Mouse (Mus musculus) embryo, embryonic 10 days (tissue): ENCODE measurements around the gene Tnip1.
"Not testable (repeated sequence)": the region's sequence is repeated elsewhere in the genome, so short reads cannot be mapped to it uniquely, and the experiment has no call there.

Experiments used
- DNase-seq: peaks from one replicate; pipeline ENCODE4 v3.0.0-alpha.2; 2015; ENCODE audit warnings: low spot score

The Tnip1 gene

DNA sequence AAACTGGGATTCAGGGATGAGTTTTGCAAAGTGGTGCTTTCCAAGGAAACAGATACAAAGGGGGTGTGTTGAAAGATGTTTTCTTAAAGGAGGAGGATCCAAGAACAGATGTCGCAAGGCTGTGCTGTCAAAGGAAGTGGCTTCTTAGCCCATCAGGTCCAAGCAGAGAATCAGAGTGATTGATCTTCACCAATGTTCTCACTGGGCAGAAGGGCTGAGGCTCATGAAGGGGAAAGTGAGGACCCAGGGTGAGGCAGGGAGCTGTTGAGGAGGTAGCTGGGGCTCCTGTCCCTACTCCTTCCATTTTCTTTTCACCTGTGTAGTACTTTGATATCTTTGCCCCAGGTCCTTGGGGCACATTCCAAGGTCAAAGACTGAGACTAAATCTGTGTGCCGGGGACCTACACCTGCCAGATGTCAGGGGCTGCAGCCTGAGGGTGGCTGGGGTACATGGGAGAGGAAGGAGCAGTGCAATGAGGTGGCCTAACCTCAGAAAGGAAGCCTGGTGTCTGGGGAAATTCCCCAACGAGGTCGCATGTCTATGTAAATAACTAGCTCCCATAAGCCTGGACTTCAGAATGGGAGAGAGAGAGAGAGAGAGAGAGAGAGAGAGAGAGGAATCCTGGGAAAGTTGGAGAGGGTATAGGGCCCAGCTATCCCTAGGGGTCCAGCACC lies 9.5 kb upstream of the Tnip1 start:
- no peak for DNase-seq

DNA sequence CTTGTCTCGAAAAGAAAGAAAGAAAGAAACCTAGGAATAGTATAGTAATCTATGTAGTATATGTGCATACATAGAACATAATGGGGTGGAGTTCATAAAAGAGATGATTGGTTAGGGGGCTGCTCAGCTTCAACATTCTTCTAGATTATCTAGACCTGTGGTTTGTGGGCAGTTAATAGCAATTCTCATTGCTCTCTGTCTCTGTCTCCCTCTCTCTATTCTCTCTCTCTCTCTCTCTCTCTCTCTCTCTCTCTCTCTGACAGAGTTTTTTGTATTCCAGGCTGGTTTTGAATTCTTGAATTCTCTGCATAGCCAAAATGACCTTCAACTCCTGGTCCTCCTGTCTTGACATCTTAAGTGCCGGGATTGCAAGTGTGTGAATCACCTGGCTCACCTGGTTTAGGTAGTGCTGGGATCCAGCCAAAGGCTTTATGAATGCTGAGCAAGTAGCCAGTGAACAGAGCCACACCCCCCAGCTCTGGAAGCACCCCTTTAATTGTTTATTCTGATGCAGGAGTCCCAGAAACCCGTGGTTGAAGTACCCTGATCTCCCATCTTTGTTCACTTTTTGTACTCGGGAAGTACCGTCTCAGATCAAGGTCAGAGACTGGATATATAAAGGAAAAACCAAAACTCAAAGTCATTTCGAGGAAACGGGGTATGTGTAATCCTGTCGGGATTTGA lies 8.8 kb upstream of the Tnip1 start:
- DNase-seq = no peak

DNA sequence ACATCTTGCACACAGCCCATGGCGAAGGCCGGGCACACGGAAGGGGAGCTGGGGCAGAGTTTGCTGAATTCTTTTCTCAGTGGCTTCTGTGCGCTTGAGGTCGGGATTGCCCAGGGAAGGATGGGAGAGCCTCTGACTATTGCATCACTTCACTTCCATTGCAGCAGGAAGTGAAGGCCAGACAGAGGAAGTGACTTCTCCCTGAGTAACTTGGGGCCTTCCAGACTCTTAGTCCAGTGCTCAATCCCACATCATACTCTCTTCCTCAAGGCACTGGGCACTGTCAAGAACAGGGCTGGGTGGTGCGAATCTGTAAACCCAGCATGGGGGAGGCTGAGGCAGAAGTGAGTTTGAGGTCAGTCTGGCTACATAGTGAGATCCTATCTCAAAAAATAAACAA lies 2.5 kb upstream of the Tnip1 start:
- DNase-seq = no peak

DNA sequence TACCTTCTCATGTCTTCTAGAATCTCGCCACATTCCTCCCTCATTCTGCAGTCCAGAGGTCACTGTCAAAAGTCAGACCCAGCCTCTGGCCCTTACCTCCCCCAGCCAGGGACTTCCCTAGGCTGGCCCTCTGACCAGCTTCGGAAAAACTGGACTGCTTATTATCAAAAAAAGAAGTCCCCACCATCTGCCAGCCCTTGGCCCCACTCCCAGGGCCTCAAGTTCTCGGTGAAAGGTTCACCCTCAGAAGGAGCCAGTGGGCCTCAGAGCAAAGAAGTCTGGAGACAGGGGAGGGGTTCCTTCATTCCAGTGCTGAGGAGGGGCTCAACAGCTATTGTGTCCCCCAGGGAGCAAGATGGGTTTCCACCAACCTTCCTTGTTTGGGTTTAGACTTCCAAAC lies 796 bp downstream of the Tnip1 start:
- DNase-seq = no peak

DNA sequence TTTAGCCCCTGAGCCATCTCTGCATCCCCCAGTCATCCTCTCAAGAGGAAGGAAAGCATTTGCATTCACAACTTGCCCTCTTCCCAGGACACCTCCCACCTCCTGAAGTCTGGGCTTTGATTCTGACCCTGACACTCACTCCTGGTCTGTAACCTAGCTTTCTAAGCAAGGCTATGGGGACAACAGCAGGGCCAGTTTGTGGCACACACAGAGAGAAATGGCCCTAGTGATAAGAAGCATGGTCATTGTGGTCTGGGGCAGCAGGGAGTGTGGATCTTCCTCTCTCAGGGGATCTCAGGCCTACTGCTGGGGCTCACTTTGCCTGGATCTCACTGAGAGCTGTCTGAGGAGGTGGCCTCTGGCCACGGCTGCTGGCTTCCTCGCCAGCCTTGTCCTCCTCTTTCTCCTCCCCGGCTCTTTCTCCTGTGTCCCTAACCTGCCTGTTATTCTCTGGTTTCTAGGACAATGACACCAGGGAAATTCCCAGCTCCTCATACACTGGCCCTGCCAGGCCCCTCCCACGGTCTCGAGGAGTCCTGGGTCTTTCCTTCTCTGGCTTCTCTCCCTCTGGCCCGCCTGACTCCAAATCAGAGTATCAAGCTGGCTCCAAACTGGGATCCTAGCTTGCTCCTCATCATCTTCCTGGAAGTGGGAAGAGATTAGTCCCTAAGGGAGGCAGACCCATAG lies 1.4 kb downstream of the Tnip1 start:
- DNase-seq = no peak

DNA sequence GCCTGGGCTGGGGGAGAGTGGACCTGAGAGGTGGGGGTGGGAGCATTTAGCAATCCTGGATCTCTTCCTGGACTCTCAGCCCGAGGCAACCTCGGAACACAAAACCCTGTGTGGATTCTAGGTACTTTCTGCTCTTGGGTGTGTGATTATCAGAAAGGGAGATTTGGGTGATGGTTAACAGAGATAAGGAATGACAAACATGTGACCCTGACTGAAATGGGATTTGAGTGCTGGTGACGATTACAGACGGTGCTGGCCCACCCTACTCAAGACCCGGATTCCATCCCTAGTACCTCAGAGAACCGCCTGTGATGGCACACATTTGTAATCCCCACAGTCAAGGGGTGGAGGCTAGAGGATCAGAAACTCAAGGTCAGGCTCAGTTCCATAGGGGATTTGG lies 2.5 kb downstream of the Tnip1 start:
- DNase-seq = no peak

DNA sequence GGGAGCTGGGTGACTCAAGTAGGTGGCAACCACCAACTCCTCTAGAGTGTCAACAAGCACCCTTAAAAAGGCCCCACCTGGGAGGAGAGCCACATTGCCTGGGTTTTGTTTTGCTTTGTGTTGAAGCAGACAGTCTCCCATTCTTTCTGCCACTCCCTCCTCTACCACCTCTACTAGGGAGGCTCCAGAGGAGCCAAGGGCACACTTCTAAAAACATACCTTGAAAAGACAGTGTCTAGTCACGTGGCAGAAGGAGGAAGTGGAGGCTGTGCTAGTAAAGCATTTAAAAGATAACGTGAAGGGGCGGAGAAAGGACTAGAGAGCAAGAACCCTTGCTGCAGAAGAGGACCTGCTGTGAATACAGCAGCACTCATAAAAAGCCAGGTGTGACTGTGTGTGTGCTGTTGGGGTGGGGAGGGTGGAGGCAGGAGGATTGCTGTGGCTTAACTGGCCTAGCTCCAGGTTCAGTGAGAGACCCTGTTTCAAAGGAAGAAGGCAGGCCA lies 4.1 kb downstream of the Tnip1 start:
- DNase-seq = no peak

DNA sequence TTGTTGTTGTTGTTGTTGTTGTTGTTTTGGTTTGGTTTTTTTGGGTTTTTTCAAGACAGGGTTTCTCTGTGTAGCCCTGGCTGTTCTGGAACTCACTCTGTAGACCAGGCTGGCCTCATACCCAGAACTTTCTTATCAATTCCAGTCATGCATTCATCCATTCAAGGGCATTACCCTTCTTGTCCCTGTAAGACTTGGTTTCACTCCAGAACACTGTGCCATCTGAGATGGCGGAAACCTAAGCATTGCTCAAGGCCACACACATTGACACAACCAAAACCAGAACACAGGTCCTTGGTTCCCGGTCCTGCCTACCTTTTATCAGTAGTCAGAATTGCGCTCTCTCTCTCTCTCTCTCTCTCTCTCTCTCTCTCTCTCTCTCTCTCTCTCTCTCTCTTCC lies 5.0 kb downstream of the Tnip1 start:
- DNase-seq = not testable (repeated sequence)

DNA sequence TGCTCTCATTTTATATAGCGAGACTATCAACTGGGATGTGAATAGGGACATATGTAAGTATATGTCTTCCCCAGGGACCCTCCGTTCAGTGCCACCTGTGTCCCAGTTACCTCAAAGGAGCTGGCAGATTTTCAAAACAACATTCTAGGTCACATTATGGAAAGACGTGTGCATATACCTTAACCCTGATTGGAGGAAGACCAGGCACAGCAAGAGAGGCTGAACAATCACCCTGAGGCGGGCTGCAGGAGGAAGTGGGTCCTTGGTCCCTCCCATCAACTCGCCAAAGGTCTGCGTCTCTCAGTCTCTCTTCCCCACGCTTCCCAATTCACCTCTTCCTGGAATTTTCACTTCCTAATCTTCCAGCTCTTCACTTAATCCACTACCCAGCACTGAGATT lies 5.8 kb downstream of the Tnip1 start:
- no peak for DNase-seq

DNA sequence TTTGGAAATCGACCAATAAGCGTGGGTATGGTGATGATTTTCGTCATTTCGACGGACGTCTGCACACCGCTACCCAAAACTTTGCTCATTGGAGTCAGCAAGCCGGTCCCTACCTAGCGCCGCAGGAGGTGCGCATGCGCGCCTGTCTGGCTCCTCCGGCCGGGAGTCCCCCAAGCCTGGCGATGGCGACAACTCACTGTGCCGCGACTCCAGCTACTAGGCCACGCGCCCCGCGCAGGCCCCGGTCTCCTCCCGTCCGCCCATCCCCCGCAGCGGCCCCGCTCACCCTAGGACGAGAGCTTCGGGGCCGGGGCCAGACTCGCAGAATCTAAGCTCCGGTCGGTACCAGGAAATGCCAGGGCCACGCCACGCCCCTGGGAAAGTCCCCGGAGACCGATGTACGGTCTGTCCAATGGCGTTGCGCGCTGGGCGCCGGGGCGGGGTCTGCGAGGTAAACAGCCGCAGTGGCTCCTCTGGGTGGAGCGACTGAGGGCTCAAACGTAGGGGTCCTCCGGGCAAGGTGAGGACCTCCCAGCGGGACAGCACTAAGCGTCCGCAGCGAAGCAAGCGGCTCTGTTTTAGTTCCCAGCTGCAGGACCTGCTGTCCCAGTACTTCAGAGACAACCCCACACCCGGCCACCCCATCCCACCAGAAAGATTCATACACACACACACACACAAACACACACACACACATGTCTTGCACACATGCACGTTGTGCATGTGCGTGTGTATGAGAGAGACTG lies 6.8 kb downstream of the Tnip1 start:
- peak; percentile 96 for DNase-seq

DNA sequence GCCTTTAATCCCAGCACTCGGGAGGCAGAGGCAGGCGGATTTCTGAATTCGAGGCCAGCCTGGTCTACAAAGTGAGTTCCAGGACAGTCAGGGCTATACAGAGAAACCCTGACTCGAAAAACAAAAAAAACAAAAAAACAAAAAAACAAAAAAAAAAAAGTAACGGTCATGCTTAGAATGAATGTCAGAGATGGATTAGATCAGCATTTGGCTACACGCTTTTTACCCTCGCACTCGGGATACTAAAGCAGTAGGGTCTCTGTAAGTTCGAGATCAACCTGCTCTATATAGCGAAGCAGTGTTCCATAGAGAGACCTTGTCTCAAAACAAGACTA lies 7.3 kb downstream of the Tnip1 start:
- DNase-seq = not testable (repeated sequence)

DNA sequence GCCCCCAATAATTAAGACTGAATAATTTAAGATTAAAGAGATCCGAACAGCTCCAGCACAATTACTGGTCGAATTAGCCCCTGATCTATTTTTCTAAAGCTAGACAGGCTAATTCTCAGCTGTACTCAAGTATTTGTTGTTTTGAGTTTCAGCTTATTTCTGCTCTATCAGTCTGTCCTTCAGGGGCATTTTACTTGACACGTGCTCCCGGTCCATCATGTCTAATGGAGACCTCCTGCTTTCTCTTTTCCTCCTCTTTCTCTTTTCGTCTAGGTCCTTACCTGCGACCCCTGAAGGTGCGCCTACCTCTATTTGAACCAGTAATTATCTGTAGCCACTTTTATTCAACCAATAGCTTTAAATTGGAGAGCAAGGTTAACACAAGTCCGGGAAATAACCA lies 8.0 kb downstream of the Tnip1 start:
- DNase-seq = no peak

DNA sequence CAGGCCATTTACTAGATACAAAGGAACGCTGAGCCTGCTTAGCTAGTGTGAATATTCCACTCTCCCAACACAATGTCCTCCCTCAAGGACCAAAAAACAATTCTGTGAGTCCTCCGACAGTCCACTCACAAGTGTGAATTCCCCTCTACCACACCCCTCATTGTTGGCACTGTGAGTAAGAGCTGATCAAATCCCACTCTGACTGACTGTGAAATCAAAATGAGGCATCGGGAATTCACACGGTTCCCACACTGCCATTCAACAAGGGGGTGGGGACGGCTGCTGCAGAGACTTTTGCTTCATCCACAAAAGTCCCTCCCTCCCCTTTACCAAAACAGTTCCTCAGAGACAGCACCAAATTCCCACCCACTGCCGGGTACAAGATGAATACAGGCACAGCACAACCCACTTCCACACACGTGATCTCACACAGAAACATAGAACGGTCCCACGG lies 8.7 kb downstream of the Tnip1 start:
- peak; percentile 52 for DNase-seq

DNA sequence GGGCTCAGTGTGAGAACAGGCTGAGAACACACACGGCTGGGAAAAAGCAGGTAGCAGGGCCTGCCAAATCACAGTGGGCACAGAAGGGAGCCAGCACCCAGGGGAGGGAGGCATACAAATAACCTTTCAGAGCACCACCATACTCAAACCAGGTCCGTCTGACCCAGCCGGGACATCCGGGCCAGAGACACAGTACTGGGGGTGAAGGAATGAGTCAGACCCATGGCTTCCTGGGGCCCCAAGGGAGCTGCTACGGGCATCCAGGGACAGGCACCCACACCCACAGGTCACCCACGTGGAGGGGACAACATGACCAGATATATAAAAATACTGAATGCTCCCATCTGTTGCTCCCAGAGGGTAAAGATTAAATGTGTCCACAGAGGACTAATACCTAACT lies 10.1 kb downstream of the Tnip1 start:
- DNase-seq = no peak

DNA sequence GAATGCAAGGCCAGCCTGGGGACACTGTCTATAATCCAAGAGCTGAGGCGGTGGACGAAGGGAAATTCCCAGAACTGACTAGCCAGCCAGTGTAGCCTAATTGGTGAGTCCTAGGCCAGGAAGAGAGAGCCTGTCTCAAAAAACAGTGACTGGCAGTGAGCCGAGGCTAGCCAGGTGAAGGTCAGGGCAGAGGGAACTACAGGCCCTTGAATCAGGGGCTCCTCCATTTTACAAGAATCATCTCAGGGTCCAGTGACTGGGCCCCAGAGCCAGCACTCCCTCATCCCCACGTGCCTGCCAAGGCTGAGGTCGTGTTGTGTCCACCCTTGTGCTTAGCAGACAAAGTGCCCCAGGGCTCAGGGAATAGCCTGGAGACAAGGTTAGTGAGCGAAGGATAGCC lies 12.0 kb downstream of the Tnip1 start:
- DNase-seq = no peak

DNA sequence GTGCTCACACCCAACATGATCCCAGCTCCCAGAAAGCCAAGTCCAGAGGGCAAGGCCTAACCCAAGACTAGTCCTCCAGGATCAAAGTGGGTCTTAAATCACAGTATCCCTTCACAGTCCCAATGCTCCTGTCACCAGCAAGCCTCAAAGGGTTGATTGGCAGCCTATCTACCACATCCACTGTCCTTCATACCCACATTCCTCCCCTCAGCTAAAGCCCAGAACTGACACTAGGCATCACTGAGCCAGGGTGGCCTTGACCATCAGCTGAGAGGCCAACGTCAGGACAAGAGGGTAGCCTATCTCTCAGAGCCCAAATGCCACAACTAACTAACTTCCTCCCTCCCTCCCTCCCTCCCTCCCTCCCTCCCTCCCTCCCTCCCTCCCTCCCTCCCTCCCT lies 13.0 kb downstream of the Tnip1 start:
- DNase-seq = no peak

DNA sequence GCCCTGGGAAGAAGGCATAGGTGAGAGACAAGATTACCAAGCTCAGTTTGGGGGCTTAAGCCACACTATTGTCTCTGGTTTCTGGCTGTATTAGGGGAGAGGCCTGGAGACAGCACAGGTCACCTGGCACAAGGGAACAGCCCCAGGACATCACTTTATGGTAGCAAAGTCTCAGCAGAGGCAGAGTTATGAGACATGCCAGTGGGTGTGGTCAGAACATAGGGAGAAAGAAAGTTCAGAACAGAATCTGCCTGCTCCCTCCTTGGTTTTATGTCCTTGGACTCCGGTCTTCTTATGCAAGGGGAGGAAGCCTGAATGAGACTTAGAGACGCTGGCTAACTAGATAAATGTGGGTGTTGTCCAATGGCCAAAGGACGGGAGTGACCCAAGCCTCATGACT lies 18.0 kb downstream of the Tnip1 start:
- DNase-seq = no peak

DNA sequence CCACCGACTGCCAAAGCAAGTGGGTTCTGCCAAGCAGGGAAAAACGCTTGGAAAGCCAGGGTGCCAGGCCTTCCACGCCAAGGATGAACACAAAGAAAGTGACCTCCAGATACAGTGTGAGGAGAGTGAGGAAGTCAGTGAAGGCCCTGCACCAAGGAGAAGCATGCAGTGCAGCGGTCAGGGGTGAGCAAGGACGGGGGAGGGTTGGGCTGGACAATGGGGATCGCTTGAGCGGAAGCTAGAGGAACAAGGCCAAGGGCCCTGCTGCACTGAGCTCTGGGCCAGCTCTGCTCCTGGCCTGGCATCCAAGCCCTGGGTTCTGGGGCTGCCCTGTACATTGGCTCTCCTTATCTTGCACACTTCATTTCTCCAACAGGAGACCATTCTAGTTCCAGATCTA lies 22.7 kb downstream of the Tnip1 start:
- DNase-seq = no peak

DNA sequence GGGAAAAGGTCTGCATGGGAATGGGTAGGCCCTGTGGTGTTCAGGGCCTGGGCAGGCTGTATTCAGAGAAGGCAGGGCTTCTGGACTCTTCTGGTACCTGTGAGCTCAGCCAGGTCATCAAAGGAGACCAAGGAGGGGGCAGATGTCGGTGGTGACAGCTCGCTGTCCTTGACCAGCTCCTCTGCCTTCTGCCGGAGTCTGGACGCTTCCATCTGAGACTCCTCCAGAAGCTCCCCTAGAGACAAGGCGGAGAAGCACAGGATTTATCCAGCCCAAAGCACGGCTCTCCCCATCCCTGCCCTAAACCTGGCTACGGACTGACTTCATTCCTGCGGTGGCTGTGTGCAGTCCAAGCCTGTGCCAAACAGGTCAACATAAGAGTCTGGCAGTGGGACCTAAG lies 23.2 kb downstream of the Tnip1 start:
- no peak for DNase-seq

DNA sequence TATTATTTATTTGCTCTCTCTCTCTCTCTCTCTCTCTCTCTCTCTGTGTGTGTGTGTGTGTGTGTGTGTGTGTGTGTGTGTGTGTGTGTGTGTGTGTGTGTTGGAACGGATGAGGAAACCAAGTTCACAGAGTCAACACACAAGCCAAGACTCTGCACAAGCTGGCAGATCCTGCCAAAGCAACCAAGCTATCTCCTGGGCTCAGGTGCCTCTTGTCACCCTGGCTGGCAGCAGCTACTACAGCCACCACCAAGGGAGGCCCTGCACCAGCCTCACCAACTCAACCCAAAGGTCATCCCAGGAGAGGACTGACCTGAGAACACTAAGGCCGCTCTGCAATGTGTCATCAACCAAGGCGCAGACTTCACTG lies 26.0 kb downstream of the Tnip1 start:
- no peak for DNase-seq

DNA sequence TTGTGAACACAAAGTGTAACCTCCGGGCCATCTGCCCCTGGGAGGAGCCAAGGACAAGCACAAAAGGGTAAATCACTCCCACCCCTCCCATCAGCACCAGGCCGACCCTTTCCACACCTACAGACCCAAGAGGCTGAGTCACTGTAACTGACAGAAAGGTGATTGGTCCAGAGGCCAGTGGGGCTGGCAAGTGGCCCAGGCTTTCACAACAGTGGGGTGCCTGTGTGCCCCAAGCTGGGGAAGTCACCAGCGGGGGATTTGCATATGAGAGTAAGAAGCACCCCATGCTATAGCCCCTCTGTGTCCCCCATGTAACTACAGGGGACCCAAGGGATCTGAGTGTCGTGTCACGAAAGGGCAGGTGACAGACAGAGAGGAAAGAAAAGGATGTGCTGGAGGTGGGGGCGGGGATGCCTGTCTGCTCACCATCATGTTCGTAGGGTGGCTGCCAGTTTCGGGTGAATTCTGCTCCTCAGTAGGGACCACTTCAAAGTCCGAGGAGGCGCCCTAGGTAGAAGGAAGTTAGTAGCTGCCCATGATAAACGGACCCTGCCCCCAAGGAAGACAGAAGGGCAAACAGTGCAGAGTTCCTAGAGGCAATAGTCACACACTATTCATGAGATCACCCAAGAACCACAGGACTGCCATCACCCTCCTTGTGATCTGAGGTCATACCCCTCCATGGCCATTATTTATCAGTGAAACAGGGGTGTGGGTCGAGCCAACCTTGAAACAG lies 26.5 kb downstream of the Tnip1 start:
- DNase-seq = no peak

DNA sequence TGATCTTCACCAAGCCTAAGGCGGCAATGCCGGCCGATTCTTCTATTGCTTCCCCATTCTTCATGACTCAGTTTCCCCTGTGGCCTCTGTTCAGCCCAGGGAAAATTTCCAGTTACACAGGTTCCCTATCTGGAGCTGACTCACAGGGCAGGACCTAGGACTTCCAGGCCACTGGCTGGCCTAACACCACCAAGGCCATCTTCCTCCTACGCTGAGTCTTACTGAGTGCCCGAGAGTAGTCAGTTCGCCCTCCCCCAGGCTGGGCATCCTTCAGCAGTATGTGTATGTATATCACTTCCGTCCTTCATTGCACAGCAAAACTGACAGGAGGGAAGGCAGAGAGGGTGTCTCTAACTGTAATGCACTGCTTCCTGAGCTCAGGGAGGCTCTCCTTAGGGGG lies 28.5 kb downstream of the Tnip1 start:
- no peak for DNase-seq
